Mouse (Mus musculus): ENCODE data around the gene Pafah2. TPM values are rescaled to one million over a fixed set of nuclear protein-coding genes. Genes with fewer than 3 reads are reported as not detected.

The Pafah2 gene
- 9.0 and 9.9 TPM in 2 replicates for polyA plus RNA-seq (2015; fragmentation: Nextera tagmentation; extraction: Ambion mirVana)

GRCm38 (mm10) chr4:134395977-134396825 lies at the start of gene Pafah2:
Gene Pafah2, plus strand, starts transcription at chr4:134396320.
- H3K27ac ChIP-seq (replicated peaks) = peak within 1 kb of the TSS; percentile 87

GRCm38 (mm10) chr4:134348078-134348477 lies 48.0 kb upstream of the Pafah2 start:
- H3K4me3 ChIP-seq = no peak overlapping the region
- H3K27me3 ChIP-seq (replicated peaks) = peaks cover 42% of the 10 kb centered on the region
- H3K9me3 ChIP-seq = no peaks in the 10 kb centered on the region
- no peak overlapping the region for H3K4me2 ChIP-seq
- no peak overlapping the region for H3K27ac ChIP-seq (replicated peaks)
- H3K36me3 ChIP-seq = no peaks in the 10 kb centered on the region
- ATAC-seq (ENCODE audit: extremely low read depth, insufficient number of reproducible peaks, low FRiP score, low TSS enrichment) = no peak
- peaks cover 35% of the 10 kb centered on the region for H3K4me1 ChIP-seq
- no peak overlapping the region for H3K9ac ChIP-seq
- 54% methylated on average over 11 of the region's 11 CpGs for WGBS

More at GRCm38 (mm10) chr4:134395977-134396825, at the start of gene Pafah2:
- ATAC-seq (ENCODE audit: extremely low read depth, insufficient number of reproducible peaks, low FRiP score, low TSS enrichment) = peak; percentile 96
- peak within 1 kb of the TSS; percentile 89 for H3K9ac ChIP-seq
- peaks cover 22% of the 10 kb centered on the region for H3K4me1 ChIP-seq
- peak within 1 kb of the TSS; percentile 89 for H3K4me2 ChIP-seq
- H3K4me3 ChIP-seq = peak within 1 kb of the TSS; percentile 68
- H3K9me3 ChIP-seq = peaks cover 8% of the 10 kb centered on the region; the same call in 1 of the 2 replicates
- under 1% methylated on average over 31 of the region's 31 CpGs for WGBS
- H3K36me3 ChIP-seq = no peaks in the 10 kb centered on the region
- no peaks in the 10 kb centered on the region for H3K27me3 ChIP-seq (replicated peaks)

- Histone ChIP-seq H3K27ac (replicated peaks) (no peak overlapping the region), H3K9me3 (no peaks in the 10 kb centered on the region), H3K4me3 (no peak overlapping the region), H3K27me3 (replicated peaks) (peaks cover 38% of the 10 kb centered on the region), H3K4me2 (no peak overlapping the region), H3K9ac (no peak overlapping the region), H3K36me3 (no peaks in the 10 kb centered on the region), H3K4me1 (peaks cover 35% of the 10 kb centered on the region)
- WGBS = 34% methylated on average over 5 of the region's 5 CpGs
- no peak for ATAC-seq (ENCODE audit: extremely low read depth, insufficient number of reproducible peaks, low FRiP score, low TSS enrichment)
These were observed 47.6 kb upstream of the Pafah2 start for GRCm38 (mm10) chr4:134348545-134348944.

- ATAC-seq (ENCODE audit: extremely low read depth, insufficient number of reproducible peaks, low FRiP score, low TSS enrichment) = no peak
- no peak overlapping the region for H3K4me3 ChIP-seq
- no peak overlapping the region for H3K27ac ChIP-seq (replicated peaks)
- H3K9ac ChIP-seq = no peak overlapping the region
- no peaks in the 10 kb centered on the region for H3K9me3 ChIP-seq
- no peak overlapping the region for H3K4me2 ChIP-seq
- WGBS = 87% methylated on average over 7 of the region's 7 CpGs
- H3K27me3 ChIP-seq (replicated peaks) = peaks cover 25% of the 10 kb centered on the region
- peaks cover 44% of the 10 kb centered on the region for H3K4me1 ChIP-seq
- no peaks in the 10 kb centered on the region for H3K36me3 ChIP-seq
These were observed 46.3 kb upstream of the Pafah2 start for GRCm38 (mm10) chr4:134349829-134350228.

- no peak overlapping the region for H3K4me3 ChIP-seq
- no peaks in the 10 kb centered on the region for H3K36me3 ChIP-seq
- H3K4me2 ChIP-seq = no peak overlapping the region
- 78% methylated on average over 6 of the region's 6 CpGs for WGBS
- peaks cover 52% of the 10 kb centered on the region for H3K4me1 ChIP-seq
- no peaks in the 10 kb centered on the region for H3K9me3 ChIP-seq
- H3K27me3 ChIP-seq (replicated peaks) = peaks cover 17% of the 10 kb centered on the region
- no peak overlapping the region for H3K27ac ChIP-seq (replicated peaks)
- ATAC-seq (ENCODE audit: extremely low read depth, insufficient number of reproducible peaks, low FRiP score, low TSS enrichment) = no peak
- H3K9ac ChIP-seq = no peak overlapping the region
These were observed 45.5 kb upstream of the Pafah2 start for GRCm38 (mm10) chr4:134350641-134351040.

GRCm38 (mm10) chr4:134351329-134352260 lies 44.5 kb upstream of the Pafah2 start:
- Histone ChIP-seq H3K36me3 (no peaks in the 10 kb centered on the region), H3K9ac (peak overlapping the region; percentile 52), H3K27ac (replicated peaks) (peak overlapping the region; percentile 58), H3K9me3 (no peaks in the 10 kb centered on the region), H3K27me3 (replicated peaks) (peaks cover 7% of the 10 kb centered on the region), H3K4me3 (no peak overlapping the region), H3K4me2 (no peak overlapping the region), H3K4me1 (peaks cover 61% of the 10 kb centered on the region)
- 39% methylated on average over 18 of the region's 18 CpGs for WGBS
- no peak for ATAC-seq (ENCODE audit: extremely low read depth, insufficient number of reproducible peaks, low FRiP score, low TSS enrichment)

GRCm38 (mm10) chr4:134352261-134352707 lies 43.8 kb upstream of the Pafah2 start:
- no peak for ATAC-seq (ENCODE audit: extremely low read depth, insufficient number of reproducible peaks, low FRiP score, low TSS enrichment)
- H3K4me2 ChIP-seq = no peak overlapping the region
- no peak overlapping the region for H3K4me3 ChIP-seq
- H3K27me3 ChIP-seq (replicated peaks) = peaks cover 4% of the 10 kb centered on the region
- H3K4me1 ChIP-seq = peaks cover 67% of the 10 kb centered on the region
- H3K36me3 ChIP-seq = no peaks in the 10 kb centered on the region
- WGBS = 66% methylated on average over 12 of the region's 12 CpGs
- no peak overlapping the region for H3K27ac ChIP-seq (replicated peaks)
- peak overlapping the region; percentile 52; the same call in 1 of the 2 replicates for H3K9ac ChIP-seq
- H3K9me3 ChIP-seq = no peaks in the 10 kb centered on the region

GRCm38 (mm10) chr4:134352929-134353328 lies 43.2 kb upstream of the Pafah2 start:
- H3K4me1 ChIP-seq = peaks cover 71% of the 10 kb centered on the region

GRCm38 (mm10) chr4:134353527-134354409 lies 42.4 kb upstream of the Pafah2 start:
- 46% methylated on average over 5 of the region's 5 CpGs for WGBS
- Histone ChIP-seq H3K4me3 (no peak overlapping the region), H3K9me3 (no peaks in the 10 kb centered on the region), H3K27me3 (replicated peaks) (peaks cover 15% of the 10 kb centered on the region), H3K9ac (no peak overlapping the region), H3K36me3 (no peaks in the 10 kb centered on the region), H3K4me1 (peaks cover 63% of the 10 kb centered on the region), H3K4me2 (no peak overlapping the region), H3K27ac (replicated peaks) (no peak overlapping the region)
- ATAC-seq (ENCODE audit: extremely low read depth, insufficient number of reproducible peaks, low FRiP score, low TSS enrichment) = no peak

More at GRCm38 (mm10) chr4:134352929-134353328, 43.2 kb upstream of the Pafah2 start:
- Histone ChIP-seq H3K9me3 (no peaks in the 10 kb centered on the region), H3K27ac (replicated peaks) (no peak overlapping the region), H3K36me3 (no peaks in the 10 kb centered on the region), H3K4me3 (no peak overlapping the region), H3K9ac (no peak overlapping the region), H3K4me2 (no peak overlapping the region), H3K27me3 (replicated peaks) (peaks cover 9% of the 10 kb centered on the region)
- no peak for ATAC-seq (ENCODE audit: extremely low read depth, insufficient number of reproducible peaks, low FRiP score, low TSS enrichment)
- 77% methylated on average over 7 of the region's 7 CpGs for WGBS

GRCm38 (mm10) chr4:134355841-134356452 lies 40.2 kb upstream of the Pafah2 start:
- H3K27me3 ChIP-seq (replicated peaks) = peaks cover 15% of the 10 kb centered on the region
- H3K4me2 ChIP-seq = peak overlapping the region; percentile 39
- H3K4me3 ChIP-seq = no peak overlapping the region
- peak overlapping the region; percentile 58; the same call in 1 of the 2 replicates for H3K9ac ChIP-seq
- WGBS = 21% methylated on average over 16 of the region's 16 CpGs
- peak; percentile 40; the same call in 1 of the 2 replicates for ATAC-seq (ENCODE audit: extremely low read depth, insufficient number of reproducible peaks, low FRiP score, low TSS enrichment)
- H3K27ac ChIP-seq (replicated peaks) = peak overlapping the region; percentile 79
- H3K9me3 ChIP-seq = no peaks in the 10 kb centered on the region
- peaks cover 65% of the 10 kb centered on the region for H3K4me1 ChIP-seq
- H3K36me3 ChIP-seq = no peaks in the 10 kb centered on the region

Data from heart, embryonic 13.5 days (tissue).